Mouse (Mus musculus) hindbrain, embryonic 15.5 days (tissue): ENCODE measurements around the gene Atrn. TPM values are rescaled to one million over a fixed set of nuclear protein-coding genes. Genes with fewer than 3 reads are reported as not detected.
A peak's percentile ranks its signal among the peaks of the same experiment; 100 is the strongest.
"Not testable (repeated sequence)": the region's sequence is repeated elsewhere in the genome, so short reads cannot be mapped to it uniquely, and the experiment has no call there.

Experiments
- ATAC-seq: fragments of 200-750 bp; cut with Nextera tagmentation; 2 replicates; pipeline ENCODE4 v1.8.0; 2017; ENCODE audit warnings: low read depth, moderate number of reproducible peaks, moderate TSS enrichment; ENCODE audit not compliant: low FRiP score
- H3K27ac ChIP-seq: fragments of 300-500 bp; sonication (generic); replicated peaks from 2 replicates; pipeline ENCODE4 v1.5.1; 2015; ENCODE audit warnings: mild to moderate bottlenecking, inconsistent platforms
- H3K27me3 ChIP-seq: fragments of 300-500 bp; sonication (generic); 2 replicates; pipeline ENCODE4 v1.6.1; 2015; ENCODE audit warnings: control low read depth, inconsistent platforms
- H3K36me3 ChIP-seq: fragments of 300-500 bp; sonication (generic); 2 replicates; pipeline ENCODE4 v1.6.1; 2015; ENCODE audit warnings: control low read depth, inconsistent platforms
- H3K4me1 ChIP-seq: fragments of 300-500 bp; sonication (generic); replicated peaks from 2 replicates; pipeline ENCODE4 v1.6.1; 2015; ENCODE audit warnings: control low read depth, inconsistent platforms
- H3K4me2 ChIP-seq: fragments of 300-500 bp; sonication (generic); 2 replicates; pipeline ENCODE4 v1.6.1; 2015; ENCODE audit warnings: moderate library complexity, mild to moderate bottlenecking, inconsistent platforms
- H3K4me3 ChIP-seq: fragments of 300-500 bp; sonication (generic); 2 replicates; pipeline ENCODE4 v1.5.1; 2015; ENCODE audit warnings: mild to moderate bottlenecking, inconsistent platforms
- H3K9ac ChIP-seq: fragments of 300-500 bp; sonication (generic); 2 replicates; pipeline ENCODE4 v1.6.1; 2015; ENCODE audit warnings: inconsistent platforms
- H3K9me3 ChIP-seq: fragments of 300-500 bp; sonication (generic); 2 replicates; pipeline ENCODE4 v1.6.1; 2016; ENCODE audit warnings: control low read depth, inconsistent platforms
- WGBS: fragments of 180-500 bp; shearing (Covaris S2); methylation state at CpG from one replicate; pipeline ENCODE4 v1.1.7; 2015; 5-methylcytosine and 5-hydroxymethylcytosine counted together
- polyA plus RNA-seq: library from polyadenylated mRNA; unstranded; fragments of >200 nt; fragmentation: Nextera tagmentation; extraction: Ambion mirVana; gene quantifications from 2 replicates; pipeline ENCODE4 v1.2.1, GENCODE M21; 2015

The Atrn gene
- polyA plus RNA-seq, 1 experiment from 2014 or later = 14.8 TPM

GRCm38 (mm10) chr2:131030561-131030960, 124.3 kb downstream of the Atrn start:
- WGBS = 97% methylated on average over 2 of the region's 2 CpGs
- Histone ChIP-seq H3K27ac (no peak overlapping the region), H3K4me3 (no peak overlapping the region), H3K4me2 (no peak overlapping the region), H3K9ac (no peak overlapping the region), H3K4me1 (no peaks in the 10 kb centered on the region), H3K36me3 (peaks cover 19% of the 10 kb centered on the region), H3K9me3 (no peaks in the 10 kb centered on the region), H3K27me3 (no peaks in the 10 kb centered on the region)
- ATAC-seq = no peak

- Histone ChIP-seq H3K36me3 (peaks cover 15% of the 10 kb centered on the region), H3K9me3 (no peaks in the 10 kb centered on the region), H3K27me3 (no peaks in the 10 kb centered on the region), H3K4me3 (no peak overlapping the region), H3K4me1 (no peaks in the 10 kb centered on the region), H3K9ac (no peak overlapping the region), H3K4me2 (no peak overlapping the region), H3K27ac (no peak overlapping the region)
- WGBS = 95% methylated on average over 1 of the region's 1 CpGs
- ATAC-seq = no peak
Measured at GRCm38 (mm10) chr2:131030998-131031397, 124.7 kb downstream of the Atrn start.

- not testable (repeated sequence) for H3K9ac ChIP-seq, ATAC-seq
- WGBS = 74% methylated on average over 1 of the region's 1 CpGs
Measured at GRCm38 (mm10) chr2:131031406-131031805, 125.1 kb downstream of the Atrn start.

GRCm38 (mm10) chr2:131036343-131036742, 130.0 kb downstream of the Atrn start:
- H3K27me3 ChIP-seq = no peaks in the 10 kb centered on the region
- peaks cover 12% of the 10 kb centered on the region for H3K4me1 ChIP-seq
- no peak overlapping the region for H3K9ac ChIP-seq
- no peaks in the 10 kb centered on the region for H3K9me3 ChIP-seq
- ATAC-seq = no peak
- WGBS = 91% methylated on average over 2 of the region's 2 CpGs
- no peaks in the 10 kb centered on the region for H3K36me3 ChIP-seq
- no peak overlapping the region for H3K4me2 ChIP-seq
- no peak overlapping the region for H3K27ac ChIP-seq
- H3K4me3 ChIP-seq = no peak overlapping the region

More at GRCm38 (mm10) chr2:131031406-131031805, 125.1 kb downstream of the Atrn start:
- H3K27ac ChIP-seq, H3K4me1 ChIP-seq, H3K27me3 ChIP-seq, H3K4me2 ChIP-seq, H3K4me3 ChIP-seq, H3K9me3 ChIP-seq: not testable (repeated sequence)
- H3K36me3 ChIP-seq = peaks cover 11% of the 10 kb centered on the region

GRCm38 (mm10) chr2:131036757-131037156, 130.5 kb downstream of the Atrn start:
- Histone ChIP-seq H3K27me3 (no peaks in the 10 kb centered on the region), H3K36me3 (no peaks in the 10 kb centered on the region), H3K9me3 (no peaks in the 10 kb centered on the region), H3K4me2 (no peak overlapping the region), H3K9ac (no peak overlapping the region), H3K4me1 (peaks cover 16% of the 10 kb centered on the region), H3K4me3 (no peak overlapping the region), H3K27ac (no peak overlapping the region)
- no peak for ATAC-seq

- no peak for ATAC-seq
- WGBS = 60% methylated on average over 17 of the region's 17 CpGs
Measured at GRCm38 (mm10) chr2:131037226-131037990, 131.1 kb downstream of the Atrn start.

GRCm38 (mm10) chr2:131038197-131038596, 131.9 kb downstream of the Atrn start:
- Histone ChIP-seq H3K4me1 (peaks cover 19% of the 10 kb centered on the region), H3K4me2 (no peak overlapping the region), H3K27me3 (0 out of 2 replicates have a peak, but pooled peaks cover 11% of the 10 kb centered on the region), H3K36me3 (no peaks in the 10 kb centered on the region), H3K27ac (no peak overlapping the region), H3K9ac (no peak overlapping the region), H3K4me3 (no peak overlapping the region), H3K9me3 (no peaks in the 10 kb centered on the region)
- 94% methylated on average over 6 of the region's 6 CpGs for WGBS
- ATAC-seq = no peak

More at GRCm38 (mm10) chr2:131037226-131037990, 131.1 kb downstream of the Atrn start:
- Histone ChIP-seq H3K36me3 (no peaks in the 10 kb centered on the region), H3K4me1 (peaks cover 19% of the 10 kb centered on the region), H3K4me3 (no peak overlapping the region), H3K9ac (no peak overlapping the region), H3K27me3 (0 out of 2 replicates have a peak, but pooled peaks cover 3% of the 10 kb centered on the region), H3K4me2 (no peak overlapping the region), H3K27ac (no peak overlapping the region), H3K9me3 (no peaks in the 10 kb centered on the region)

DNA sequence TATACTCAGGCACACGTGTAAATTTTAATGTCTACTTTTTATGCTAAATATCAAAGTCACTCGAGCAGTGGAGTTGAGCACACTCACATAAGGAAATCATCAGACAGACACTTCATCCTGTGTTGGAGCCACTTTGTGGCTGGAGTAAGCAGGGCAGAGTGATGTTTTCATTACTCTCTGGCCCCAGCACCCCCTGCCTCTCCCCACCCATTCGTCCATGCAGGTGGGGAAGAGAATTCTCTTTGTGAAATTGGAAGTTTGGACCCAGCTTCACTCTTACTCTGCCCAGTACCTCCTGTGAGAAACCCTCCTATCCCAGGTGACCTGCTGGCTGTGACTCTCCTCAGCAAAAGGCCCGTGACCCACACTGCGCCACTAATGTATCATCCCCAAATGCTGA, 132.4 kb downstream of the Atrn start:
- no peak overlapping the region for H3K4me3 ChIP-seq
- WGBS = 89% methylated on average over 5 of the region's 5 CpGs
- peaks cover 19% of the 10 kb centered on the region for H3K4me1 ChIP-seq
- H3K27me3 ChIP-seq = 0 out of 2 replicates have a peak, but pooled peaks cover 11% of the 10 kb centered on the region
- no peaks in the 10 kb centered on the region for H3K36me3 ChIP-seq
- H3K4me2 ChIP-seq = no peak overlapping the region
- H3K9me3 ChIP-seq = no peaks in the 10 kb centered on the region
- H3K9ac ChIP-seq = no peak overlapping the region
- no peak for ATAC-seq
- no peak overlapping the region for H3K27ac ChIP-seq

DNA sequence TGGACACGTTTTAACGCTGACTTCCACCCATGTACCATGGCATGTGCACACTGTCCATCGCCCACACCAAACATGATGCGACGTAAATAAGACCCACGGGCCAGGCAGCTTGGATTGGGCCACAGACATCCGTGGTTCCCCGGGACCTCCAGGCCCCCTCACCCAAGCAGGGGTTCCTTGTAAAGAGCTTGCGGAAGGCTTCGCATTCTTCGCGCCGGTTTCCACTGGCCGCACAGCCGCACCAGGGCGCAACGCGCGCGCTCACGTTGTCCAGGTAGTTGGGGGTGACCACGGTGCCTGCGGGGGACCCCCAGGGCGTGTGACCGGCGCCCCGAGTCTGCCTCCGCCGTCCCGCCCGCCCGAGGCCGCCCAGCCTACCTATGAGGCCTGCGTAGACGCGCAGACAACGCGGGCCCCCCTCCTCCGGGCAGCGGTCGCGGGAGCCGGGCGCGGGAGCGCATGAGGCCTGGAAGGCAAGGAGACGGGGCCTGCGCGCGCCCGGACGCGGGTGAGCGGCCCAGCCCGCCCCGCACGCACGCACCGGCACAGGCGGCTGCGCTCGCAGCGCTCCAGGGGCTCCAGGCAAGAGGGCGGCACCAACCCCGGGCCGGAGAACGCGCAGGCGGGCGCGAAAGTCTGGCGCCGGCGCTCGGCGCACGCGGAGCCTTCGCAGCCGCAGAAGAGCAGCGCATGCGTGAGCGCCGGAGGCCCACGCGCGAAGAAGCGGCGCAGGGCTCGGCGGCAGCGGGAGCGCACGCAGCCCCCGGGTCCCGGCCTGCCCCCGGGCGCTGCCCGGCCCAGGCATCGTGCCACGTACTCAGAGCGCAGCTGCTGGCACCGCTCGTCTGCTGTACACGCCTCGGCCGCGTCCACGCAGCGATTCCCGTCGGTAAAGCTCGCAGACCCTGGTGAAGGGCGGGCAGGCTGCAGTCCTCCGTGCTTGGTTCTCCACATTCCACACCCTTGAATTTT, 134.8 kb downstream of the Atrn start:
- H3K27me3 ChIP-seq = 0 out of 2 replicates have a peak, but pooled peaks cover 11% of the 10 kb centered on the region
- peaks cover 19% of the 10 kb centered on the region for H3K4me1 ChIP-seq
- ATAC-seq = peak; percentile 89
- no peaks in the 10 kb centered on the region for H3K9me3 ChIP-seq
- H3K36me3 ChIP-seq = no peaks in the 10 kb centered on the region
- H3K4me2 ChIP-seq = peak overlapping the region; percentile 74
- peak overlapping the region; percentile 75 for H3K27ac ChIP-seq
- peak overlapping the region; percentile 52 for H3K4me3 ChIP-seq
- 4% methylated on average over 77 of the region's 115 CpGs for WGBS
- peak overlapping the region; percentile 63 for H3K9ac ChIP-seq

DNA sequence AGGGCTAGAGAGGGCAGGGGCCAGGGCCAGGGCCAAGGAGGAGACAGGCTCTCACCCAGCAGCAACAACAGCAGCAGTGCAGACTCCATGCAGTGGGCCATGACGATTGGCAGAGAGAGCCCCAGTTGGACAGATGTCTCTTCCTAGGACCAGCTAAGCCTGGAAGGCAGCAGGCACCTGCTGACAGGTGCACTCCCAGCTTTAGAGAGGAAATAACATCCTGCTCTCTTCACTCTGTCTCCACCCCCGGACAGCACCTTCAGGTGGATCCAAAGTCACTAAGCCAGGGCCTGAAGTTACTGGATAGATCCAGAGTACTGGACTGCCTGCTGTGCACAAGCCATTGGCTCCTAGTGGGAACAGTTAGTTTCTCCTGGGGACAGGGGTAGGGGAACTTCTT, 136.7 kb downstream of the Atrn start, which contains the start of gene Gfra4:
Gfra4 (minus strand) TSS at position 101 of the 400 bp plus-strand sequence.
- Histone ChIP-seq H3K4me2 (peak within 1 kb of the TSS; percentile 74), H3K27me3 (0 out of 2 replicates have a peak, but pooled peaks cover 11% of the 10 kb centered on the region), H3K4me3 (peak within 1 kb of the TSS; percentile 52), H3K9me3 (no peaks in the 10 kb centered on the region), H3K27ac (no peak within 1 kb of the TSS), H3K4me1 (peaks cover 19% of the 10 kb centered on the region), H3K36me3 (no peaks in the 10 kb centered on the region), H3K9ac (peak within 1 kb of the TSS; percentile 63)
- ATAC-seq = no peak
- 75% methylated on average over 2 of the region's 2 CpGs for WGBS

DNA sequence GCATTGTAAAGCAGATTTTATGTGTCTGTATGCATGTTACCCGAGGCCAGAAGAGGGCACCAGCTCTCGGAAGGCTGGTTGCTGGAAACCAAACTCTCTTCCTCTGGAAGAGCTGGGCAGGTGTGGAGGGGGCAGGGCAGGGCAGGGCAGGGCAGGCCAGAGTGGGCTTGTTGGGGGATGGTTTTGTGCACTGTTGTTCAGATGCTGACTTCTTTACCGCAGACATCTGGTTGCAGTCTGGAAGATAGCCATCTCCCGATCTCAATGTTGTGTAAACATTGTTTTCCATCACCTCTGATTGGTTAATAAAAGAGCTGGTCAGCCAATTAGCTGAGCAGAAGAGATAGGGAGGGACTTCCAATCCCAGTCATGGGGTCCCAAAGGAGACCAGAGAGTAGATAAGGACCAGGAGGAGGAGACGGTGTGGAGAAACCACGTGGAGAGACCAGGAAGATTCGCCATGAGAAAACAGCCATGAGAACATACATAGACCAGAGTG, 138.1 kb downstream of the Atrn start:
- WGBS = 11% methylated on average over 7 of the region's 7 CpGs
- 0 out of 2 replicates have a peak, but pooled peaks cover 11% of the 10 kb centered on the region for H3K27me3 ChIP-seq
- no peaks in the 10 kb centered on the region for H3K36me3 ChIP-seq
- ATAC-seq = no peak
- H3K4me1 ChIP-seq = peaks cover 19% of the 10 kb centered on the region
- no peak overlapping the region for H3K27ac ChIP-seq
- H3K4me2 ChIP-seq = peak overlapping the region; percentile 4; the same call in 1 of the 2 replicates
- no peak overlapping the region for H3K4me3 ChIP-seq
- no peaks in the 10 kb centered on the region for H3K9me3 ChIP-seq
- no peak overlapping the region for H3K9ac ChIP-seq
